Mouse (Mus musculus): Measurements from ENCODE around the gene Gas8. TPM values are rescaled to one million over a fixed set of nuclear protein-coding genes. Genes with fewer than 3 reads are reported as not detected.
"Not testable (repeated sequence)": the region's sequence is repeated elsewhere in the genome, so short reads cannot be mapped to it uniquely, and the experiment has no call there.

The Gas8 gene
- 19.0 and 20.0 TPM in 2 replicates for polyA plus RNA-seq (2012; rRNA removed)

GRCm38 (mm10) chr8:123518667-123519066, at the start of gene Gas8:
Gene Gas8, plus strand, starts transcription at chr8:123518834.
- DNase-seq (ENCODE audit: low spot score) = peak; percentile 62

- not testable (repeated sequence) for DNase-seq (ENCODE audit: low spot score)
These were observed 45.6 kb upstream of the Gas8 start for GRCm38 (mm10) chr8:123472991-123473390.

- DNase-seq (ENCODE audit: low spot score) = not testable (repeated sequence)
These were observed 44.1 kb upstream of the Gas8 start for GRCm38 (mm10) chr8:123474549-123474948.

GRCm38 (mm10) chr8:123476911-123477736, 41.5 kb upstream of the Gas8 start:
- no peak for DNase-seq (ENCODE audit: low spot score)

GRCm38 (mm10) chr8:123477737-123478258, 40.8 kb upstream of the Gas8 start, which contains the start of gene Afg3l1:
Gene Afg3l1, plus strand, starts transcription at chr8:123477903.
- DNase-seq (ENCODE audit: low spot score) = peak; percentile 95

GRCm38 (mm10) chr8:123478456-123479218, 40.0 kb upstream of the Gas8 start:
- DNase-seq (ENCODE audit: low spot score) = no peak

GRCm38 (mm10) chr8:123482627-123483026, 36.0 kb upstream of the Gas8 start:
- no peak for DNase-seq (ENCODE audit: low spot score)

GRCm38 (mm10) chr8:123491280-123492075, 27.2 kb upstream of the Gas8 start:
- no peak for DNase-seq (ENCODE audit: low spot score)

- DNase-seq (ENCODE audit: low spot score) = no peak
These were observed 25.7 kb upstream of the Gas8 start for GRCm38 (mm10) chr8:123492898-123493297.

GRCm38 (mm10) chr8:123497699-123498098, 20.9 kb upstream of the Gas8 start:
- no peak for DNase-seq (ENCODE audit: low spot score)

GRCm38 (mm10) chr8:123498963-123499362, 19.7 kb upstream of the Gas8 start:
- DNase-seq (ENCODE audit: low spot score) = no peak

- no peak for DNase-seq (ENCODE audit: low spot score)
These were observed 19.1 kb upstream of the Gas8 start for GRCm38 (mm10) chr8:123499556-123499955.

- DNase-seq (ENCODE audit: low spot score) = no peak
These were observed 16.4 kb upstream of the Gas8 start for GRCm38 (mm10) chr8:123502192-123502591.

- no peak for DNase-seq (ENCODE audit: low spot score)
These were observed 14.7 kb upstream of the Gas8 start for GRCm38 (mm10) chr8:123503801-123504467.

- DNase-seq (ENCODE audit: low spot score) = no peak
These were observed 13.9 kb upstream of the Gas8 start for GRCm38 (mm10) chr8:123504591-123505195.

- no peak for DNase-seq (ENCODE audit: low spot score)
These were observed 13.4 kb upstream of the Gas8 start for GRCm38 (mm10) chr8:123505267-123505666.

GRCm38 (mm10) chr8:123505695-123506094, 12.9 kb upstream of the Gas8 start:
- DNase-seq (ENCODE audit: low spot score) = no peak

- no peak for DNase-seq (ENCODE audit: low spot score)
These were observed 11.5 kb upstream of the Gas8 start for GRCm38 (mm10) chr8:123507153-123507552.

- DNase-seq (ENCODE audit: low spot score) = no peak
These were observed 7.8 kb upstream of the Gas8 start for GRCm38 (mm10) chr8:123510819-123511218.

GRCm38 (mm10) chr8:123514136-123514535, 4.5 kb upstream of the Gas8 start:
- no peak for DNase-seq (ENCODE audit: low spot score)
